Mouse (Mus musculus): ENCODE results near the gene Insig1. TPM values are rescaled to one million over a fixed set of nuclear protein-coding genes. Genes with fewer than 3 reads are reported as not detected.

Gene Insig1
- polyA plus RNA-seq, 1 experiment from 2014 or later, result 78.8 TPM

DNA sequence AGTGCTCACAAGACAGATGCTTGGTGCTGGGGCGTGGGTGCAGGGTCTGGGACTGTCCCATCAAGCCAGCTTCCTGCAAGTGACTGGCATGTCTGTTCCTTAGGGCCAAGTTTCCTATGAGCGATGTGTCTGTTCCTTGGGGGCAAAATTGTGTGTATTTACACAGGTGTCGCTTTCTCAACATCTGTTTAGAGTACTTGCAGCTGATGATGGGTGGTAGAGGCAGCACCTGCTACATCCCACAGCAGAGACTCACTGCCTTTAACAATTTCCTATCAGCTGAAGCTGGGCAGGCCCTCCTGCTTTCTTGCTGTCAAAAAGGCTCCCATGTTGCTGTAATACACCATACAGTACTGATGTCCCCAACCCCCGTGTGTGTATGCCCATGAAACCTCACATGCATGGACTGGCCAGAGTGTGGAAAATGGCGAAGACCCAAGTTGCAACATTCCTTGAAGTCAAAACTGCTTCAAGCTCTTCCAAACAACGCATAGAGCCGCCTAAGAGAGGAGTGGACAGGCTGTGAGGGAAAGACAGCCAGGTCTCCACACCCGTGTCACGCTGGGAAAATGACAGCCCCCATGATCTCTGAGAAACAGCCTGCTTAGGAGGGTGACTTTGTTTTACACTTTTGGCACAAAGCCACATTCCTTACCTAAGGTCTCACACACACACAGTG is 875 bp upstream of the Insig1 start:
- ATAC-seq (ENCODE audit: insufficient number of reproducible peaks, low FRiP score, low TSS enrichment, low read depth) (no peak), DNase-seq (ENCODE audit: low spot score) (no peak)
- no peaks in the 10 kb centered on the region for H3K9me3 ChIP-seq (ENCODE audit: control insufficient read depth, low read length)
- H3K9ac ChIP-seq (ENCODE audit: low read length), result peak overlapping the region; percentile 82
- H3K36me3 ChIP-seq (ENCODE audit: control insufficient read depth, insufficient read depth, low read length), result peaks cover 12% of the 10 kb centered on the region; the same call in 1 of the 2 replicates
- peaks cover 17% of the 10 kb centered on the region for H3K4me1 ChIP-seq (ENCODE audit: control insufficient read depth, insufficient read depth, low read length)
- no peaks in the 10 kb centered on the region for H3K27me3 ChIP-seq (ENCODE audit: control insufficient read depth, insufficient read depth, low read length)
- H3K27ac ChIP-seq (replicated peaks; ENCODE audit: low read depth, low read length), result peak overlapping the region; percentile 71
- WGBS, result 39% methylated on average over 9 of the region's 9 CpGs
- peak overlapping the region; percentile 72 for H3K4me2 ChIP-seq (ENCODE audit: low read depth, severe bottlenecking)
- peak overlapping the region; percentile 85 for H3K4me3 ChIP-seq (ENCODE audit: low read depth, low read length)

DNA sequence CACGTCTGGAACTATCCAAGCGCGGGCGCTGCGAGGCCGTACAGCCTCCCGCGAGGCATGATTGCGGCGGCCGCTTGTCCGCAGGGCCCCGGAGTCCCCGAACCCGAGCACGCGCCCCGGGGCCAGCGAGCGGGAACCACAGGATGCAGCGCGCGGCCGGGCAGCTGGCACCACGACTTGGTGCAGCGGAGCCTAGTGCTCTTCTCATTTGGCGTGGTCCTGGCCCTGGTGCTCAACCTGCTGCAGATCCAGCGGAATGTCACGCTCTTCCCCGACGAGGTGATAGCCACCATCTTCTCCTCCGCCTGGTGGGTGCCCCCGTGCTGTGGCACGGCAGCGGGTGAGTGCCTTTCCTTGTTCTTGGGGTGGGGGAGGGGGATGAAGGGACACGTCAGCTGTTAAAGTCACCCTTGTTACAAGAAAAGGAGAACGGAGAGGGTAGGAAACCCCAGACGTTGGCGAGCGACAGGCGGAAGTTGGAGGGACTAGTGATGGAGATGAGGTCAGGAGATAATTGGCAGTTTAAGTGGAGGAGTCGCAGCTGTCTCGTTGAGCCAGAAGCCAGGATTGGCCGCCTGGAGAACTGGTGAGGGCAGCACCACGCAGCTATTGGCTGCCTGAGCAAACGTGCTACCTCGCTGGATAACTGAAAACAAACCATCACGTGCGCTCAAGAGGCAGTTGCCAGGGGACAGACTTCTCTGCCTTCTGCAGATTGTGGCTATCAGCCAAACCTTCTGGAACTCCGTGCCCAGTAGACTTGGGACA is 477 bp downstream of the Insig1 start:
- Histone ChIP-seq H3K4me2 (ENCODE audit: low read depth, severe bottlenecking) (peak overlapping the region; percentile 72), H3K27me3 (ENCODE audit: control insufficient read depth, insufficient read depth, low read length) (no peaks in the 10 kb centered on the region), H3K4me3 (ENCODE audit: low read depth, low read length) (peak overlapping the region; percentile 85), H3K27ac (replicated peaks; ENCODE audit: low read depth, low read length) (peak overlapping the region; percentile 75), H3K9me3 (ENCODE audit: control insufficient read depth, low read length) (no peaks in the 10 kb centered on the region), H3K9ac (ENCODE audit: low read length) (peak overlapping the region; percentile 82), H3K36me3 (ENCODE audit: control insufficient read depth, insufficient read depth, low read length) (peaks cover 19% of the 10 kb centered on the region; the same call in 1 of the 2 replicates), H3K4me1 (ENCODE audit: control insufficient read depth, insufficient read depth, low read length) (peaks cover 17% of the 10 kb centered on the region)
- peak; percentile 70 for ATAC-seq (ENCODE audit: insufficient number of reproducible peaks, low FRiP score, low TSS enrichment, low read depth)
- WGBS, result under 1% methylated on average over 50 of the region's 50 CpGs
- peak; percentile 84 for DNase-seq (ENCODE audit: low spot score)

DNA sequence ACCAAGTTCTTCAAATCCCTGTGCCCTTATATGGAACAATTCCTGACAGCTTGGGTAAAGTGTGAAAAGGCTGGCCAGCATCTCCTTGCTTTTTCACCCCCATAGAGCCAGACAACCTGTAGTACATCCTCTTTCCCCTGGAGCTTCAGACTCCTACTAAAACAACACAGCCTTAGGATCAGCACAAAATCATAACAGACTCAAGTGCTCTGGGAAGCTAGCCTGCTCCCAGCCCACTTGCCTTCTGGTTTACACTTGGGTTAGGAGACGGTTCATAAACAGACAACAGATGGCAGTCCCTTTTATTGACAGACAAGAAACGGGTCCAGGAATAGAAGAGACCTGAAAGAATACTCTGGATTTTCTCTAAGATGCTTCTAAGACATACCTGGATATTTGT is 8.3 kb downstream of the Insig1 start:
- Histone ChIP-seq H3K9me3 (ENCODE audit: control insufficient read depth, low read length) (no peaks in the 10 kb centered on the region), H3K4me2 (ENCODE audit: low read depth, severe bottlenecking) (no peak overlapping the region), H3K27ac (replicated peaks; ENCODE audit: low read depth, low read length) (no peak overlapping the region), H3K27me3 (ENCODE audit: control insufficient read depth, insufficient read depth, low read length) (no peaks in the 10 kb centered on the region), H3K9ac (ENCODE audit: low read length) (no peak overlapping the region), H3K4me3 (ENCODE audit: low read depth, low read length) (no peak overlapping the region), H3K4me1 (ENCODE audit: control insufficient read depth, insufficient read depth, low read length) (peaks cover 7% of the 10 kb centered on the region), H3K36me3 (ENCODE audit: control insufficient read depth, insufficient read depth, low read length) (peaks cover 10% of the 10 kb centered on the region; the same call in 1 of the 2 replicates)
- 69% methylated on average over 2 of the region's 2 CpGs for WGBS
- ATAC-seq (ENCODE audit: insufficient number of reproducible peaks, low FRiP score, low TSS enrichment, low read depth) (no peak), DNase-seq (ENCODE audit: low spot score) (no peak)

GRCm38 (mm10) chr5:28081127-28081526 is 10.0 kb downstream of the Insig1 start:
- Histone ChIP-seq H3K9ac (ENCODE audit: low read length) (no peak overlapping the region), H3K4me1 (ENCODE audit: control insufficient read depth, insufficient read depth, low read length) (peaks cover 7% of the 10 kb centered on the region), H3K36me3 (ENCODE audit: control insufficient read depth, insufficient read depth, low read length) (peaks cover under 1% of the 10 kb centered on the region; the same call in 1 of the 2 replicates), H3K4me2 (ENCODE audit: low read depth, severe bottlenecking) (no peak overlapping the region), H3K4me3 (ENCODE audit: low read depth, low read length) (no peak overlapping the region), H3K27ac (replicated peaks; ENCODE audit: low read depth, low read length) (no peak overlapping the region), H3K9me3 (ENCODE audit: control insufficient read depth, low read length) (no peaks in the 10 kb centered on the region), H3K27me3 (ENCODE audit: control insufficient read depth, insufficient read depth, low read length) (no peaks in the 10 kb centered on the region)
- DNase-seq (ENCODE audit: low spot score), result no peak
- WGBS, result 84% methylated on average over 2 of the region's 2 CpGs
- no peak for ATAC-seq (ENCODE audit: insufficient number of reproducible peaks, low FRiP score, low TSS enrichment, low read depth)

GRCm38 (mm10) chr5:28081822-28082221 is 10.7 kb downstream of the Insig1 start:
- no peak overlapping the region for H3K27ac ChIP-seq (replicated peaks; ENCODE audit: low read depth, low read length)
- ATAC-seq (ENCODE audit: insufficient number of reproducible peaks, low FRiP score, low TSS enrichment, low read depth) (no peak), DNase-seq (ENCODE audit: low spot score) (no peak)
- no peaks in the 10 kb centered on the region for H3K27me3 ChIP-seq (ENCODE audit: control insufficient read depth, insufficient read depth, low read length)
- no peak overlapping the region for H3K4me3 ChIP-seq (ENCODE audit: low read depth, low read length)
- H3K9me3 ChIP-seq (ENCODE audit: control insufficient read depth, low read length), result no peaks in the 10 kb centered on the region
- H3K36me3 ChIP-seq (ENCODE audit: control insufficient read depth, insufficient read depth, low read length), result no peaks in the 10 kb centered on the region
- H3K9ac ChIP-seq (ENCODE audit: low read length), result no peak overlapping the region
- 91% methylated on average over 2 of the region's 2 CpGs for WGBS
- H3K4me2 ChIP-seq (ENCODE audit: low read depth, severe bottlenecking), result no peak overlapping the region
- H3K4me1 ChIP-seq (ENCODE audit: control insufficient read depth, insufficient read depth, low read length), result peaks cover 7% of the 10 kb centered on the region

DNA sequence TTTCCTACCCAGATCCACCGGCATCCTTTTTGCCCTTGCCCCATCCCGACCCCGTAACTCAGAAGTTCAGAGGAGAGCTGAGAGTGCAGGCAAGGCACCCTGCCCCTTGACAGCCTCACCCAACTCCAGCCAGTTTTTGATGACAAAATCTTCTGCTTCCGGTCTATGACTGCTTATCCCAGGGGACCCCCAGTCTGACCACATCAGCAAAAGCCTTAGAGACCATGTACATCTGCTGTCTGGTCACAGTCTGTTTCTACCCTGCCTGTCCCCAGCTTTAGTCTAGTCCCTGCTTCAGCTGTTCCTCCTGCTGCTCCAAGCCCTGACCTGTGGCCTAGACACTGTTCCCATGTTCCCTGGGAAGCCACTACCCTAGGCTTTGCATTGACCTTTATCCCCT is 11.1 kb downstream of the Insig1 start:
- no peak overlapping the region for H3K4me2 ChIP-seq (ENCODE audit: low read depth, severe bottlenecking)
- H3K9ac ChIP-seq (ENCODE audit: low read length), result no peak overlapping the region
- no peaks in the 10 kb centered on the region for H3K9me3 ChIP-seq (ENCODE audit: control insufficient read depth, low read length)
- no peaks in the 10 kb centered on the region for H3K27me3 ChIP-seq (ENCODE audit: control insufficient read depth, insufficient read depth, low read length)
- H3K27ac ChIP-seq (replicated peaks; ENCODE audit: low read depth, low read length), result no peak overlapping the region
- H3K4me1 ChIP-seq (ENCODE audit: control insufficient read depth, insufficient read depth, low read length), result peaks cover 7% of the 10 kb centered on the region
- no peak for ATAC-seq (ENCODE audit: insufficient number of reproducible peaks, low FRiP score, low TSS enrichment, low read depth)
- H3K36me3 ChIP-seq (ENCODE audit: control insufficient read depth, insufficient read depth, low read length), result no peaks in the 10 kb centered on the region
- no peak overlapping the region for H3K4me3 ChIP-seq (ENCODE audit: low read depth, low read length)
- no peak for DNase-seq (ENCODE audit: low spot score)
- WGBS, result 58% methylated on average over 4 of the region's 4 CpGs

GRCm38 (mm10) chr5:28082796-28083195 is 11.6 kb downstream of the Insig1 start:
- Histone ChIP-seq H3K4me3 (ENCODE audit: low read depth, low read length) (no peak overlapping the region), H3K9me3 (ENCODE audit: control insufficient read depth, low read length) (no peaks in the 10 kb centered on the region), H3K4me2 (ENCODE audit: low read depth, severe bottlenecking) (no peak overlapping the region), H3K4me1 (ENCODE audit: control insufficient read depth, insufficient read depth, low read length) (peaks cover 7% of the 10 kb centered on the region), H3K9ac (ENCODE audit: low read length) (no peak overlapping the region), H3K27me3 (ENCODE audit: control insufficient read depth, insufficient read depth, low read length) (no peaks in the 10 kb centered on the region), H3K27ac (replicated peaks; ENCODE audit: low read depth, low read length) (no peak overlapping the region), H3K36me3 (ENCODE audit: control insufficient read depth, insufficient read depth, low read length) (no peaks in the 10 kb centered on the region)
- WGBS, result 35% methylated on average over 3 of the region's 3 CpGs
- ATAC-seq (ENCODE audit: insufficient number of reproducible peaks, low FRiP score, low TSS enrichment, low read depth), result no peak
- DNase-seq (ENCODE audit: low spot score), result no peak

DNA sequence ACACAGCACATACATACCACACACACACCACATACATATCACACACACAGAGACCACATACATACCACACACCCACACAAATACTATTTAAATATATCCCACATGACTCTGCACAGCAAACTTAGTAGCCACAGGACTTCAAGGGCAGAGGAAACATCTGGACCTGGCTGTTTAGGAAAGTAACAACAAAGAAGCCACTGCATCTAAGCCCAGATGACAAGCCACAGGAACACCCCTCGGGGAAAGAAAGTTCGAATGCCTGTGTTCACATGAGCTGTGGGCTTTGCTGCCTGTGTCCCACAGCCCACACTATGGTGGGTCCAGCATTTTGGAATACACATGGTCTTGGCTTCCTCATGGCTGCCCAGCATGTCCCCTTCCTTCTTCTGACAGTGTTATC is 13.6 kb downstream of the Insig1 start:
- H3K27me3 ChIP-seq (ENCODE audit: control insufficient read depth, insufficient read depth, low read length), result no peaks in the 10 kb centered on the region

More for the DNA sequence above, 13.6 kb downstream of the Insig1 start:
- DNase-seq (ENCODE audit: low spot score) (no peak), ATAC-seq (ENCODE audit: insufficient number of reproducible peaks, low FRiP score, low TSS enrichment, low read depth) (no peak)
- no peak overlapping the region for H3K4me2 ChIP-seq (ENCODE audit: low read depth, severe bottlenecking)
- no peak overlapping the region for H3K9ac ChIP-seq (ENCODE audit: low read length)
- 48% methylated on average over 2 of the region's 2 CpGs for WGBS
- no peak overlapping the region for H3K27ac ChIP-seq (replicated peaks; ENCODE audit: low read depth, low read length)
- H3K4me1 ChIP-seq (ENCODE audit: control insufficient read depth, insufficient read depth, low read length), result peaks cover 7% of the 10 kb centered on the region
- H3K4me3 ChIP-seq (ENCODE audit: low read depth, low read length), result no peak overlapping the region
- H3K9me3 ChIP-seq (ENCODE audit: control insufficient read depth, low read length), result no peaks in the 10 kb centered on the region
- H3K36me3 ChIP-seq (ENCODE audit: control insufficient read depth, insufficient read depth, low read length), result no peaks in the 10 kb centered on the region
